Mouse (Mus musculus) G1E (cell line): Measurements from ENCODE around the gene Arhgef1.

Experiments used
- CTCF ChIP-seq: IDR thresholded peaks from 2 replicates; pipeline ENCODE4 v1.5.1; 2012; ENCODE audit warnings: low read depth, low read length, inconsistent platforms, mixed read lengths
- GATA1 ChIP-seq: IDR thresholded peaks from 2 replicates; pipeline ENCODE4 v1.6.1; 2012; ENCODE audit warnings: borderline replicate concordance, low read length, inconsistent platforms, mixed read lengths
- GATA2 ChIP-seq: IDR thresholded peaks from 2 replicates; pipeline ENCODE4 v1.6.1; 2012; ENCODE audit warnings: low read depth, low read length, inconsistent platforms, borderline replicate concordance
- POLR2AphosphoS5 ChIP-seq: IDR thresholded peaks from 2 replicates; pipeline ENCODE4 v1.6.1; 2012; ENCODE audit warnings: low read depth, low read length, inconsistent platforms; ENCODE audit not compliant: insufficient replicate concordance
- TAL1 ChIP-seq: conservative IDR thresholded peaks from 2 replicates; pipeline ENCODE4 v1.6.1; 2012; ENCODE audit warnings: low read depth, low read length, inconsistent platforms, mixed read lengths

GRCm38 (mm10) chr7:24971261-24971971 is 68.7 kb downstream of the Arhgef1 start:
- TF ChIP-seq CTCF = 0 out of 2 replicates have a peak, but pooled peaks have one; percentile 4
- no peak for TF ChIP-seq GATA1
- no peak for TF ChIP-seq POLR2AphosphoS5
- no peak for TF ChIP-seq TAL1
- TF ChIP-seq GATA2 = no peak
